Mouse (Mus musculus) bone marrow, adult 2 months (tissue): ENCODE measurements around the gene Abhd16b.

Experiments used
- CTCF ChIP-seq: fragments of 200-500 bp; IDR thresholded peaks from 2 replicates; pipeline ENCODE4 v1.5.1; 2011; ENCODE audit warnings: low read length, control low read depth; ENCODE audit not compliant: control insufficient read depth, insufficient read depth
- POLR2A ChIP-seq: fragments of 200-500 bp; IDR thresholded peaks from 2 replicates; pipeline ENCODE4 v1.6.1; 2011; ENCODE audit warnings: low read depth, mild to moderate bottlenecking, control low read depth, low read length, borderline replicate concordance; ENCODE audit not compliant: control insufficient read depth

DNA sequence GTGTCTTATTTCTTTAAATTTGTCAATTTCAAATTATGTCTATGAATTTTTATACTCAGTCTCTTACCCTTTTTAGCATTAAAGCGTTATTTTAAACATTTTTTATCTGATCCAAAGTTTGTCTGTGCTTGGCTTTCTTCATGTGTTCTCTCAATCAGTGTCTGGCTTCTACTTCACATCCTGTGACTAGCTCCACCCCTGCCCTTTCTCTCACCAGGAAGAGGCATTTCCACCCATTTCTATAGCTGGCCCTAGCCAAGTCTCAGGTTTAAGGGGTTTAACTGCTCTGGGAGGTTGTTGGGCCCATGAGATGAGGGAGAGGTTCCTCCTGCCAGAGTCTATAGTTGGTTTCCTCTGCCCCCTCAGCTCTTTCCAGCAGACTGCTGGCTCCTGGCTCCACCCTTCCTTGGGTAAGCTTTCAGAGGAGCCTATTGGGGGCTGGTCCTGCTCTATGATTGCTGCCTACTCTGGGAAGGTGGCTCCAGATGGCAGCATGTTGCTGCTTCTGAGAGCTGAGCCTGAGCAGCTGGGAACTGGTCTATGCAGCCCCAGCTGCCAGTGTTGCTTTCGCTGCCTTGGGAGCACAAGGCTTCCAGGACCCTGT lies 44.5 kb downstream of the Abhd16b start:
- TF ChIP-seq POLR2A = no peak
- no peak for TF ChIP-seq CTCF
